Mouse (Mus musculus): ENCODE results near the gene Sptlc2.

DNA sequence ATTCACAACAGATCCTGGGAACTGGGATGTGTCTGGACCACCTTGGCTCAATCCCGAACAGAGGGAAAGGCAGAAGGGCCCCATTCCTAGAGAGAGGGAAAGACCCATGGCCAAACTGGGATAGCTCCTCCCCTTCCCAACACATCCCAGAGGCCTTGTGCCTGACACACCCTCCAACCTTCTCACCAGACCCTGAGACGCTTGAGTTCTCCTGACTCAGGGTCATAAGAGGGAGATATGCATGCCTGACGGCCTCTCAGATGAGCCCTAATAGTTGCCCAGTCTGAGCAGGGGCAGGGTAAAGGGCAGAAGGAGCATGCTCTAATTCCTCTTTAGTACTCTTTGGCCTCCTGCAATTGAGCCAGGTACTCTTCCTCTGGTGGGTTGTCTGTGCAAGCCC is 108.8 kb downstream of the Sptlc2 start:
- TF ChIP-seq TBP (conservative IDR thresholded peaks at IDR 0.05; ENCODE audit: low read depth, low read length) (no peak), POLR2A (IDR thresholded peaks at IDR 0.05; ENCODE audit: low read depth, low read length) (no peak), MAFK (IDR thresholded peaks at IDR 0.05; ENCODE audit: insufficient replicate concordance, low read length) (no peak), MEF2A (IDR thresholded peaks at IDR 0.05; ENCODE audit: borderline replicate concordance, low read depth, low read length) (no peak), KAT2A (IDR thresholded peaks at IDR 0.05; ENCODE audit: insufficient replicate concordance, low read length) (no peak), EP300 (IDR thresholded peaks at IDR 0.05; ENCODE audit: low read length) (no peak), ZNF384 (IDR thresholded peaks at IDR 0.05; ENCODE audit: low read depth, low read length) (no peak)

All from CH12.LX (cell line).